Mouse (Mus musculus) erythroblast, embryonic 14.5 days (primary cell): Measurements from ENCODE around the gene Galk1. TPM values are rescaled to one million over a fixed set of nuclear protein-coding genes. Genes with fewer than 3 reads are reported as not detected.
A peak's percentile ranks its signal among the peaks of the same experiment; 100 is the strongest.

Source experiments
- H3K27me3 ChIP-seq: 2 replicates; pipeline ENCODE4 v1.6.1; 2012; ENCODE audit warnings: inconsistent platforms; ENCODE audit not compliant: control insufficient read depth
- H3K36me3 ChIP-seq: 2 replicates; pipeline ENCODE4 v1.6.1; 2012; ENCODE audit warnings: mild to moderate bottlenecking, inconsistent platforms; ENCODE audit not compliant: control insufficient read depth
- H3K4me1 ChIP-seq: 2 replicates; pipeline ENCODE4 v1.6.1; 2012; ENCODE audit warnings: inconsistent platforms; ENCODE audit not compliant: control insufficient read depth
- H3K4me3 ChIP-seq: replicated peaks from 2 replicates; pipeline ENCODE3; 2012; ENCODE audit warnings: moderate library complexity, mild to moderate bottlenecking, inconsistent platforms
- H3K9me3 ChIP-seq: 2 replicates; pipeline ENCODE4 v1.6.1; 2012; ENCODE audit warnings: low read length, inconsistent platforms, mixed read lengths; ENCODE audit not compliant: control insufficient read depth
- GATA1 ChIP-seq: IDR thresholded peaks from 2 replicates; pipeline ENCODE4 v1.6.1; 2012; ENCODE audit warnings: low read length, inconsistent platforms, mixed read lengths
- TAL1 ChIP-seq: IDR thresholded peaks from 3 replicates; pipeline ENCODE4 v1.6.1; 2012; ENCODE audit warnings: low read length, inconsistent platforms, mixed read lengths
- polyA plus RNA-seq: library from polyadenylated mRNA; stranded (reverse); fragments of >175 nt; gene quantifications from 2 replicates; pipeline ENCODE4 v1.2.3, GENCODE M21; 2012

The Galk1 gene
- polyA plus RNA-seq, 1 experiment, result 1.9 TPM

DNA sequence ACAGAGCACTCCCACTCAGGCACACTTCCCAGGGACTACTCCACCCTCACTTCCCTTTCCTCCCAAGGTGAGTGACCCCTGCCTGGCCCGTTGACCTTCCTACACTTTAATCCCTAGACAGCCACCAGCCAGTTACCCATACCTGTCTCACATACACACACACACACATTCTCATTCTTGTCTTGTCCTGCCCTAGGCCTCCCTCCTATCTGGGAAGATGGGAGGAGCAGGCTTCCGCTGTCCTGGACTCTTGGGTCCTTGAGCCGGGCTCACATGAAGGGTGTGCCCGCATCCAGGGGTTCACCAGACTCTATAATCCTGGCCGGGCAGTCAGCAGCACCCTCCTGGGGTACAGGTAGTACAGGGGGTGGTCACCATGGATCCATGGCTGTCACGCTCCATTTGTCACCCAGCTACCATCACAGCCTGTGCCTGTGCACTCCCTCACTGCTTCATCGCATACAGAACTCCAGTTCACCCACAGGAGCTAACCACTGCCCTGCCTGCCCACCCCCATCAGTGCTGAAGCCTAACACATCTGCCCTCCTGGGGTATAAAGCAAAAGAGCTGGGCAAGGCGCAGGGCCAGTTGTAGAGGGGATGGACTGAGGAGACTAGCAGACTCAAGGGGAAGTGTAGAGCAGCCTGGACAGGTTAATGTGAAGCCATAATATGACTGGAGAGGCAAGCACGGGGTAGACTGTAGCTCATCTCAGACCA is 6.7 kb downstream of the Galk1 start:
- H3K9me3 ChIP-seq, result peaks cover 7% of the 10 kb centered on the region
- H3K4me3 ChIP-seq, result peak overlapping the region; percentile 56
- TF ChIP-seq TAL1, result no peak
- H3K4me1 ChIP-seq, result peaks cover 29% of the 10 kb centered on the region
- peaks cover 14% of the 10 kb centered on the region; the same call in 1 of the 2 replicates for H3K27me3 ChIP-seq
- peaks cover 26% of the 10 kb centered on the region for H3K36me3 ChIP-seq

DNA sequence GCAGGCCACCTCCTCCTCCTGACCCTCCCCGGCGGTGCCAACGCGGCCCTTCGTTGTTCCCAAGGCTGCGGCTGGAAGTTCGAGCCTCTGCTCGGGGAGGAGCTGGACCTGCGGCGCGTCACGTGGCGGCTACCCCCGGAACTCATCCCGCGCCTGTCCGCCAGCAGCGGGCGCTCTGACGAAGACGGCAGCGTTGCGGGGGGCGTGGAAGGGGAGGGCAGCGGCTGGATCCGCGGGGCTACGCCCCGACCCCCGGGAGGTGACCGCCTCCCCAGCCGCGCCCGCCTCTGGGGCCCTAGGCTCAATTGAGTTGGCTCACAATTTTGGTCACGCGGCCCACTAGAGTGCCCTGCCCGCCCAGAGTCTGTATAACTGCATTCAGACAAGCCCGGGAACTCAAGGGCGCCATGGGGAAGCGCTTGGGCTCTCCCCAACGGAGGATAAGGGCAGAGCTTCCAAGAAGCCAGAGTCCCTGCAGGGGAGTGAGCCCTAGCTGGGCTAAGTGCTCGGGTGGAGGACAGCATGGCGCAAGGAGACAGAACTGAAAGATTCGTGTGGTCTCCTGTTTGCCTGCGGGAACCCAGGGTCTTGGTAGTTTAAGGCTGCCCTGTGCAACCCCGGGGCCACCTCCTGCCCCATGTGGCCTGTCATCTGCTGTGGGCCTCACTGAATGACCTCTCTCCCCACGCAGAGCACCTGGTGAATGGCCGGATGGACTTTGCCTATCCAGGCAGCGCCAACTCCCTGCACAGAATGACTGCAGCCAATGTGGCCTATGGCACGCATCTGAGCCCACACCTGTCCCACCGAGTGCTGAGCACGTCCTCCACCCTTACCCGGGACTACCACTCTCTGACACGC is 7.4 kb downstream of the Galk1 start:
- Histone ChIP-seq H3K4me1 (peaks cover 29% of the 10 kb centered on the region), H3K9me3 (peaks cover 7% of the 10 kb centered on the region)

DNA sequence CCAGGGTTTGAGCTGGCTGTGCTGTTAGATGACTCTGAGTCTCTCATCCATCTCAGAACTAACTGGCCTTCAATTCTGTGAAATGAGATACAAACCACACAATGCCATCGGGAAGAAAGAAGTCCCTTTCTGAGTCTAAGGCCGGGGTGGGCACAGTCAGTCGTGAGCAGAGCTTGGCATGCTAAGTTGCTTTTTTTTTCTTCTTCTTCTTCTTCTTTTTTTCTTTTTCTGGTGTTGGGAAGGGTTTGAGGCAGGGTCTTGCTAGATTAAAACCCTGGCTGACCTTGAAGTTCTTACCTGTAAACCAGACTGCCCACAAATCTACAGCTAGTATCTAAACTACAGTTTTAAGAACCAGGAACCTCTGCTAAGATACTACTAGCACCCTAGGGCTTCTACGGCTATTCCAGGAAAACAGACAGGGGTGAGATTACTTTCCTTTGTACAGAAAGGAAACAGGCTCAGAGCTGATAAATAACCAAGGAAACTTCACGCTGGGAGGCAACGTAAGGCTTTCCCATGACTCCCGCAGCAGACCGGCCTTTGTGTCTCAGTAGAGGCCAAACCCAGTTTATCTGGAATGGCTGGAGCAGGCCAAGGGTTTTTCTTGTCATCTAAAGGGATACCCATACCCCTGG is 8.2 kb downstream of the Galk1 start:
- Histone ChIP-seq H3K4me3 (peak overlapping the region; percentile 56), H3K27me3 (peaks cover 20% of the 10 kb centered on the region), H3K36me3 (peaks cover 19% of the 10 kb centered on the region), H3K4me1 (peaks cover 34% of the 10 kb centered on the region), H3K9me3 (peaks cover 7% of the 10 kb centered on the region)
- no peak for TF ChIP-seq TAL1
- TF ChIP-seq GATA1, result no peak

More for the DNA sequence above, 7.4 kb downstream of the Galk1 start:
- H3K36me3 ChIP-seq, result peaks cover 25% of the 10 kb centered on the region
- peak overlapping the region; percentile 56 for H3K4me3 ChIP-seq
- peaks cover 18% of the 10 kb centered on the region; the same call in 1 of the 2 replicates for H3K27me3 ChIP-seq
- TF ChIP-seq TAL1 (no peak), GATA1 (no peak)

DNA sequence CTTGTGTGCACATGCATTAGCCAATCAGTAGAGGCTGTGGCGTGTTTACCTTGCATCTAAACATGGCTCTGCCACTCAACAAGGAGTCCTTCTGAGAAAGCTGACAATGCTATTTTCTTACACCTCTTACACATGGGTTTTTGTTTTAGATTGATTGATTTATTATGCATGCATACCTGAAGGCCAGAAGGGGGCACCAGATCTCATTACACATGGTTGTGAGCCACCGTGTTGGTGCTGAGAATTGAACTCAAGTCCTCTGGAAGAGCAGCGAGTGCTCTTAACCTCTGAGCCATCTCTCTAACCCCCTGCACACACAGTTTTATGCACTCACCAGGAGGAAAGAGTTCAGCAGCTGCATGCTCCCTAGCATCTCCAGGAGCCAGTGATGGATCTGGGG is 9.6 kb downstream of the Galk1 start:
- peaks cover 7% of the 10 kb centered on the region; the same call in 1 of the 2 replicates for H3K36me3 ChIP-seq
- peaks cover 20% of the 10 kb centered on the region for H3K27me3 ChIP-seq
- H3K4me3 ChIP-seq, result no peak overlapping the region
- peaks cover 39% of the 10 kb centered on the region for H3K4me1 ChIP-seq
- H3K9me3 ChIP-seq, result peaks cover 7% of the 10 kb centered on the region
- TF ChIP-seq TAL1 (no peak), GATA1 (no peak)

DNA sequence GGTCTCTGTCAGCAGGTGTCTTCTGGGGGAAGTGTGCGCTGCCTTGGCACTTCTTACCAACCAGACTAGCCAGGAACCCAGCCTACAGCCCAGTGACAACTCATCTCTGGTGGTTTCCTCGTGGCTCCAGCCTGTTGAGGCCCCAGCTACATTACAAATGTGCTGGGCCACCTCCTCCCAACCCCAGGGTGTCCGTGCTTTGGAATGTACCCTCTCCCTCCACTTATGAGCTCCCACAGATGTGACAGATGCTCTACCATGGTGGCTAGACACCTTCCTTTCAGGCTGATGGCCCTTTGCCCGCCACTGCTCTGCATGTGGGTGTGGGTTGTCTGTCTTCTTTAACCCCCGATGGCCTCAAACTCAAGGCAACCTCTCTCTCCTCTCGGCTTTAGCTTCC is 10.8 kb downstream of the Galk1 start:
- H3K36me3 ChIP-seq, result peaks cover under 1% of the 10 kb centered on the region; the same call in 1 of the 2 replicates
- peaks cover 20% of the 10 kb centered on the region for H3K27me3 ChIP-seq
- TF ChIP-seq GATA1, result no peak
- no peak for TF ChIP-seq TAL1
- H3K9me3 ChIP-seq, result peaks cover 7% of the 10 kb centered on the region
- H3K4me1 ChIP-seq, result peaks cover 36% of the 10 kb centered on the region
- H3K4me3 ChIP-seq, result no peak overlapping the region

DNA sequence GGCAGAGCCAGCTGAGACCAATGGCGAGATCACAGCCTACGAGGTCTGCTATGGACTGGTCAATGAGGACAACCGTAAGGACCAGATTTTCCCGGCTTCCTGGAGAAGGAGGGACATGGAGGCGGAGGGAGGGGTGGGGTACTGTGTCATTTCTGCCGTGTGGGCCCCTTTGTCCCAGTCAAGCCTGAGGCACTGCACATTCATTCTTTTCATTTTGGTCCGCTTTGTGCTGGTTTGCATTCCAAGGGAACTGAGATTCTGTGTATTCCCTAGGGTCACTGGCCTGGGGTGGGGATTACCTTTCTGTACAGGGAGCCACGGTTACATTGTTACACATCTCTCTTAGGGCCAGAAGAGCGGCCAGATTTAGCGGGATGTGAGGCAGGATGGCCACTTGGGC is 11.9 kb downstream of the Galk1 start:
- peaks cover 27% of the 10 kb centered on the region for H3K4me1 ChIP-seq
- H3K27me3 ChIP-seq, result peaks cover 20% of the 10 kb centered on the region
- peaks cover 7% of the 10 kb centered on the region for H3K9me3 ChIP-seq
- TF ChIP-seq GATA1 (no peak), TAL1 (no peak)
- no peak overlapping the region for H3K4me3 ChIP-seq
- no peaks in the 10 kb centered on the region for H3K36me3 ChIP-seq

DNA sequence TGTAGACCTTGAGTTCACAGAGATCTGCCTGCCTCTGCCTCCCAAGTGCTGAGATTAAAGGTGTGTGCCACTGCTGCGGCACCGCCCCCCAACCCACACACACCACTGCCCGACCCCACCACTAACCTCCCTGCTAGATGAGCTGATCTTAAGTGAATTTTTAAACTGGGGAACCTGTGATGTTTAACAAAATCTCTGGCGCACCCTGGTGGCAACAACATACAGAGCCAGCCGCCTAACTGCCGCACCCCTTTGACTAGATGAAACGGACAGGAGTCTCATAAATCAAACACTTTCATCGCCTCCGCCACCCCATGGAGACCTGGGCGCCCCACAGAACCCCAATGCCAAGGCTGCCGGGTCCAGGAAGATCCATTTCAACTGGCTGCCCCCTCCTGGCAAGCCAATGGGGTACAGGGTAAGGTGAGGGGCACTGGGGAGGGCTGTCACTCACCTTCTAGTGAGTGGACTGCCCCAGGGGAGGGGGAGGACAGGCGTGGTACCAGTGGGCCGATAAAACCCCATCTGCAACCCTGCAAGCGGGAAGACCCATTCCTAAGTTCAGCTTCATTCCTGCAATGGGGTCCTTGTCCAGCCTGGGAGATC is 12.9 kb downstream of the Galk1 start:
- Histone ChIP-seq H3K4me1 (peaks cover 17% of the 10 kb centered on the region), H3K36me3 (no peaks in the 10 kb centered on the region), H3K9me3 (peaks cover 7% of the 10 kb centered on the region), H3K4me3 (no peak overlapping the region), H3K27me3 (peaks cover 15% of the 10 kb centered on the region)
- TF ChIP-seq GATA1, result no peak
- no peak for TF ChIP-seq TAL1

DNA sequence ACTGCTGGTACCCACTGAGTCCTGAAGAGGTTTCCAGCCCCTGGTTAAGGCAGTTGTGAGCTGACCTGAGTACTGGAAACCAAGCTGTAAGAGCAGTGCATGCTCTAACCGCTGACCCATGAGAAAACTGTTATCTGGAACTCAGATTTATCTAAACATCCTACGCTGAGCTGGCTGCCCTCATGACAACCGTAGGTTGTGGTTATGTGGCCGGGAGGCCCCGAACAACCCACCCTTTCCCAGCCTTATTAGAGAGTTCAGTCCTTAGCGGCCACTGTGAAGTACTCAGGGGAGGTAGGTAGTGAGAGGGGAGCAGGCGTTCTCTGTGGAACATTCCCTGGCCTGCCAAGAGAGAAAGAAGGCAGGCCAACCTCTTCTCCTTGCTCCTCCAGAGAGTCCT is 13.5 kb downstream of the Galk1 start:
- H3K27me3 ChIP-seq, result peaks cover 15% of the 10 kb centered on the region

More for the DNA sequence above, 13.5 kb downstream of the Galk1 start:
- Histone ChIP-seq H3K9me3 (peaks cover 7% of the 10 kb centered on the region), H3K36me3 (no peaks in the 10 kb centered on the region), H3K4me1 (peaks cover 11% of the 10 kb centered on the region), H3K4me3 (no peak overlapping the region)
- TF ChIP-seq TAL1, result no peak
- TF ChIP-seq GATA1, result no peak
